Mouse (Mus musculus): ENCODE measurements around the gene Hdgfl2.

Gene Hdgfl2

GRCm38 (mm10) chr17:56078880-56079795 is at the start of gene Hdgfl2:
TSS of gene Hdgfl2 (plus strand) at chr17:56079634.
- peak; percentile 99 for DNase-seq (ENCODE audit: low spot score in 2 of 2)

- no peak for DNase-seq (ENCODE audit: low spot score in 2 of 2)
Measured at GRCm38 (mm10) chr17:56030238-56030870, 49.1 kb upstream of the Hdgfl2 start.

- no peak for DNase-seq (ENCODE audit: low spot score in 2 of 2)
Measured at GRCm38 (mm10) chr17:56030919-56031318, 48.5 kb upstream of the Hdgfl2 start.

GRCm38 (mm10) chr17:56031431-56031830 is 48.0 kb upstream of the Hdgfl2 start:
- DNase-seq (ENCODE audit: low spot score in 2 of 2) = no peak

- no peak for DNase-seq (ENCODE audit: low spot score in 2 of 2)
Measured at GRCm38 (mm10) chr17:56032127-56032733, 47.2 kb upstream of the Hdgfl2 start.

- no peak for DNase-seq (ENCODE audit: low spot score in 2 of 2)
Measured at GRCm38 (mm10) chr17:56032831-56033230, 46.6 kb upstream of the Hdgfl2 start.

- DNase-seq (ENCODE audit: low spot score in 2 of 2) = no peak
Measured at GRCm38 (mm10) chr17:56034040-56034725, 45.3 kb upstream of the Hdgfl2 start.

GRCm38 (mm10) chr17:56034726-56035100 is 44.7 kb upstream of the Hdgfl2 start:
- no peak for DNase-seq (ENCODE audit: low spot score in 2 of 2)

- DNase-seq (ENCODE audit: low spot score in 2 of 2) = no peak
Measured at GRCm38 (mm10) chr17:56035216-56035615, 44.2 kb upstream of the Hdgfl2 start.

- peak; percentile 99 to 100 for DNase-seq (ENCODE audit: low spot score in 2 of 2)
Measured at GRCm38 (mm10) chr17:56036176-56036900, 43.1 kb upstream of the Hdgfl2 start, which contains the start of gene Sh3gl1. TSS of gene Sh3gl1 (minus strand) at chr17:56036635.

- no peak for DNase-seq (ENCODE audit: low spot score in 2 of 2)
Measured at GRCm38 (mm10) chr17:56036901-56037287, 42.5 kb upstream of the Hdgfl2 start.

- DNase-seq (ENCODE audit: low spot score in 2 of 2) = no peak
Measured at GRCm38 (mm10) chr17:56038583-56039261, 40.7 kb upstream of the Hdgfl2 start.

- DNase-seq (ENCODE audit: low spot score in 2 of 2) = no peak
Measured at GRCm38 (mm10) chr17:56039345-56039744, 40.1 kb upstream of the Hdgfl2 start.

- DNase-seq (ENCODE audit: low spot score in 2 of 2) = peak; percentile 97 to 98
Measured at GRCm38 (mm10) chr17:56040030-56040856, 39.2 kb upstream of the Hdgfl2 start, which contains the start of gene Chaf1a. TSS of gene Chaf1a (plus strand) at chr17:56040439.

- no peak for DNase-seq (ENCODE audit: low spot score in 2 of 2)
Measured at GRCm38 (mm10) chr17:56040857-56041163, 38.6 kb upstream of the Hdgfl2 start.

- no peak for DNase-seq (ENCODE audit: low spot score in 2 of 2)
Measured at GRCm38 (mm10) chr17:56051369-56051768, 28.1 kb upstream of the Hdgfl2 start.

- DNase-seq (ENCODE audit: low spot score in 2 of 2) = no peak
Measured at GRCm38 (mm10) chr17:56054938-56055337, 24.5 kb upstream of the Hdgfl2 start.

- DNase-seq (ENCODE audit: low spot score in 2 of 2) = no peak
Measured at GRCm38 (mm10) chr17:56055945-56056678, 23.3 kb upstream of the Hdgfl2 start.
